Mouse (Mus musculus): ENCODE measurements around the gene Gm5168.
"Not testable (repeated sequence)": the region's sequence is repeated elsewhere in the genome, so short reads cannot be mapped to it uniquely, and the experiment has no call there.

Gm5168 gene

DNA sequence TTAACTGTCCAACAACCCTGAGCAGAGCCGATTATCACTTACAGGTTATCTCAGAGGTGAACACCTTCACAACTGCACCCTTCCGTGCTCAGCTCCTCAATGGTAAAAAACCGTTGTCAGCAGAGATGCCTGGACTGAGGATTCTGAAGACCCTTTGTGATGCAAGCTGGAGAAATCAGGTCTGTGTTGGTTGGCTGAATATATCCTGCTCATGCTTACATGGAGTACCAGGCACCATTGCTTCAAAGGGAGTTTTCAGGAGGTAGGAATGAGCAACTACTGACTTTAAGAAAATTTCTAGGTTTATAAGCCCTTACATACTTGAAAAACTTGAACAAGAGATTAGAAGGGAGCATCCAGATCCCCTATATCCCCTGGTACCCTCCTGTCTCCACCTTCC is at the start of gene Gm5168:
Gm5168 (minus strand) TSS at position 101 of the 400 bp plus-strand sequence.
- DNase-seq (ENCODE audit: low spot score in 2 of 2), result not testable (repeated sequence)
